Mouse (Mus musculus) hindbrain, postnatal 0 days (tissue): ENCODE results near the gene Llgl2. TPM values are rescaled to one million over a fixed set of nuclear protein-coding genes. Genes with fewer than 3 reads are reported as not detected.

Experiments
- ATAC-seq: fragments of 200-750 bp; cut with Nextera tagmentation; 2 replicates; pipeline ENCODE4 v1.8.0; 2017; ENCODE audit warnings: mild to moderate bottlenecking, moderate TSS enrichment, moderate library complexity
- DNase-seq: peaks from one replicate; pipeline ENCODE4 v3.0.0-alpha.2; 2015; ENCODE audit warnings: low spot score
- H3K27ac ChIP-seq: fragments of 300-500 bp; sonication (generic); 2 replicates; pipeline ENCODE4 v1.5.1; 2014; ENCODE audit warnings: mild to moderate bottlenecking
- H3K27me3 ChIP-seq: fragments of 300-500 bp; sonication (generic); 2 replicates; pipeline ENCODE4 v1.6.1; 2014; ENCODE audit warnings: low read length, mixed read lengths; ENCODE audit not compliant: insufficient read depth
- H3K36me3 ChIP-seq: fragments of 300-500 bp; sonication (generic); 2 replicates; pipeline ENCODE4 v1.6.1; 2014; ENCODE audit warnings: low read length, mixed read lengths; ENCODE audit not compliant: insufficient read depth
- H3K4me1 ChIP-seq: fragments of 300-500 bp; sonication (generic); 2 replicates; pipeline ENCODE4 v1.6.1; 2014; ENCODE audit warnings: antibody characterized with exemption, low read length, mixed read lengths; ENCODE audit not compliant: insufficient read depth
- H3K4me2 ChIP-seq: fragments of 300-500 bp; sonication (generic); 2 replicates; pipeline ENCODE4 v1.6.1; 2014; ENCODE audit warnings: low read depth, mild to moderate bottlenecking, low read length, moderate library complexity, mixed read lengths
- H3K4me3 ChIP-seq: fragments of 300-500 bp; sonication (generic); 2 replicates; pipeline ENCODE4 v1.5.1; 2014; ENCODE audit warnings: low read length
- H3K9ac ChIP-seq: fragments of 300-500 bp; sonication (generic); replicated peaks from 2 replicates; pipeline ENCODE4 v1.6.1; 2014; ENCODE audit warnings: mild to moderate bottlenecking, low read length, moderate library complexity, mixed read lengths
- H3K9me3 ChIP-seq: fragments of 300-500 bp; sonication (generic); 2 replicates; pipeline ENCODE4 v1.6.1; 2016; ENCODE audit warnings: low read length, mixed read lengths
- CTCF ChIP-seq: IDR thresholded peaks from 2 replicates; pipeline ENCODE4 v1.5.1; 2016; ENCODE audit warnings: antibody characterized with exemption, control low read depth, low read depth
- WGBS: fragments of 180-500 bp; shearing (Covaris S2); extraction: QIAGEN DNeasy Blood & Tissue Kit; methylation state at CpG from one replicate; pipeline ENCODE4 v1.1.7; 2014; 5-methylcytosine and 5-hydroxymethylcytosine counted together
- polyA plus RNA-seq: library from polyadenylated mRNA; unstranded; fragments of >200 nt; fragmentation: Nextera tagmentation; extraction: Ambion mirVana; gene quantifications from 2 replicates; pipeline ENCODE4 v1.2.1, GENCODE M21; 2015
- total RNA-seq: library from RNA; depleted of rRNA; stranded (reverse); fragments of >200 nt; gene quantifications from 2 replicates; pipeline ENCODE4 v1.2.3, GENCODE M21; 2014

The Llgl2 gene
- total and polyA plus RNA-seq, 2 experiments from 2014 or later, result 1.5 to 2.1 TPM

GRCm38 (mm10) chr11:115833021-115833513, 9.2 kb downstream of the Llgl2 start:
- no peak overlapping the region for H3K9ac ChIP-seq
- TF ChIP-seq CTCF, result 0 out of 2 replicates have a peak, but pooled peaks have one; percentile 26
- no peaks in the 10 kb centered on the region for H3K9me3 ChIP-seq
- DNase-seq (no peak), ATAC-seq (no peak)
- H3K27ac ChIP-seq, result no peak overlapping the region
- H3K36me3 ChIP-seq, result no peaks in the 10 kb centered on the region
- no peaks in the 10 kb centered on the region for H3K4me1 ChIP-seq
- H3K27me3 ChIP-seq, result 0 out of 2 replicates have a peak, but pooled peaks cover 7% of the 10 kb centered on the region
- no peak overlapping the region for H3K4me2 ChIP-seq
- no peak overlapping the region for H3K4me3 ChIP-seq
- WGBS, result 36% methylated on average over 8 of the region's 8 CpGs

DNA sequence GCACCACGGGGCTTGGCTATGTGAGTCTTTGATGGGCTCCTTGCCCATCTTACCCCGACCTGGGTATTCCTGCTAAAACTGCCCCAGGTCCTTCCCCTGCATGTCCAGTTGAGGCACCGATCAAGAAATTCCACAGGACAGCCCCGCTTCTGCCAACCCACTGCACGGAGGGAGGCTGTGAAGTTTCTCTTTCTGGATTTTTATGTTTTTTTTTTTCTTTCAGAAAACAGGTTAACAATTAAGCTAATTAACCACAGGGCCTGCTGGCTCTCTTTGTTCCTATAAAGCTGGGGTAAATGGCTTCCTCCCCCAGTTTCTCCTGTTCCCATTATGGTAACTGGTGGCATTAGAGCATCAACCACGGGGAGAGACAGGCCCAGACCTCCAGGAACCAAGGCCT, 10.2 kb downstream of the Llgl2 start:
- no peak overlapping the region for H3K9ac ChIP-seq
- 65% methylated on average over 6 of the region's 6 CpGs for WGBS
- DNase-seq (no peak), ATAC-seq (no peak)
- no peaks in the 10 kb centered on the region for H3K4me1 ChIP-seq
- H3K4me2 ChIP-seq, result no peak overlapping the region
- H3K9me3 ChIP-seq, result no peaks in the 10 kb centered on the region
- H3K4me3 ChIP-seq, result no peak overlapping the region
- H3K27me3 ChIP-seq, result 0 out of 2 replicates have a peak, but pooled peaks cover 7% of the 10 kb centered on the region
- no peaks in the 10 kb centered on the region for H3K36me3 ChIP-seq
- no peak for TF ChIP-seq CTCF
- H3K27ac ChIP-seq, result no peak overlapping the region

DNA sequence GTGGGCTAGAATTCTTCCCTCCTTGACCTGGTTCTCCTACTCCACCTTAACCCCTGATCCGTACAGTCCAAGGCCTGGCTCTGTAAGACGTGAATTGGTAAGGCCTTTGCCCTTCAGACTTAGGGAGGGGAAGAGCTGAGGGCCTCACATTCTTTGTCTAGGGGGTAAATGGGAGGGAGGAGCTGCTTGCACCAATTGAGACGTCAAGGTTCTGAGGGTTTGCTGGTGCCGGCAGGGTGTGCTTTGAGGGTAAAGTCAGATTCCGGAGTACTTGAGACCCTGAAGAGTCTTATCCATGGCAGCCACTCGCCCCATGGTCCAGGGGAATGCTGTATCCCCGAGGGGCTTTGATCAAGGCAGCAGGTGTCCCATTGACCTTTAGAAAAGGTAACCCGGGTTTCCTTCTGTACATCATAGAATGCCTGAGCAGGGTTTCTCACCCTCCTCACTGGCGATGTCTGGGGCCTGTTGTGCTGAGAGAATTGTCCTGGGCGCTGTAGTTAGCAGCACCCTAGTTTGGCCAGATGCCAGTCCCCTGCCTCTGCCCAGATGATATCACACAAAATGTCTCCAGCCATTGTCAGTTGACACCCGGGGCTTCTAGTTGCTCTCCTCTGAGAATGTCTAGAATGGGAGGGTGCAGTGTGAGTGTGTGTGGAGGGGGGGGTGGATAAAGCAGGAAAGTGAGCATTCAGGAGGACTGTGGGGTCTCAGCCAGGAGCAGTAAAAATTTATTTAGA, 13.0 kb downstream of the Llgl2 start:
- Histone ChIP-seq H3K9me3 (no peaks in the 10 kb centered on the region), H3K36me3 (no peaks in the 10 kb centered on the region), H3K9ac (no peak overlapping the region), H3K27ac (no peak overlapping the region), H3K4me3 (no peak overlapping the region), H3K4me2 (no peak overlapping the region), H3K4me1 (no peaks in the 10 kb centered on the region), H3K27me3 (0 out of 2 replicates have a peak, but pooled peaks cover under 1% of the 10 kb centered on the region)
- DNase-seq, result no peak
- ATAC-seq, result no peak
- no peak for TF ChIP-seq CTCF
- WGBS, result 35% methylated on average over 11 of the region's 11 CpGs

- DNase-seq, result no peak
- TF ChIP-seq CTCF, result no peak
- Histone ChIP-seq H3K9ac (no peak overlapping the region), H3K9me3 (no peaks in the 10 kb centered on the region), H3K4me2 (no peak overlapping the region), H3K27me3 (no peaks in the 10 kb centered on the region), H3K36me3 (no peaks in the 10 kb centered on the region), H3K4me3 (no peak overlapping the region), H3K27ac (no peak overlapping the region), H3K4me1 (no peaks in the 10 kb centered on the region)
- 90% methylated on average over 22 of the region's 22 CpGs for WGBS
- no peak for ATAC-seq
Observed at GRCm38 (mm10) chr11:115837606-115838345, 13.9 kb downstream of the Llgl2 start.

- no peaks in the 10 kb centered on the region for H3K27me3 ChIP-seq
- H3K4me1 ChIP-seq, result no peaks in the 10 kb centered on the region
- 58% methylated on average over 4 of the region's 4 CpGs for WGBS
- no peaks in the 10 kb centered on the region for H3K36me3 ChIP-seq
- TF ChIP-seq CTCF, result no peak
- H3K27ac ChIP-seq, result no peak overlapping the region
- no peak overlapping the region for H3K4me2 ChIP-seq
- DNase-seq (no peak), ATAC-seq (no peak)
- no peak overlapping the region for H3K9ac ChIP-seq
- H3K9me3 ChIP-seq, result no peaks in the 10 kb centered on the region
- no peak overlapping the region for H3K4me3 ChIP-seq
Observed at GRCm38 (mm10) chr11:115838895-115839311, 15.1 kb downstream of the Llgl2 start.

DNA sequence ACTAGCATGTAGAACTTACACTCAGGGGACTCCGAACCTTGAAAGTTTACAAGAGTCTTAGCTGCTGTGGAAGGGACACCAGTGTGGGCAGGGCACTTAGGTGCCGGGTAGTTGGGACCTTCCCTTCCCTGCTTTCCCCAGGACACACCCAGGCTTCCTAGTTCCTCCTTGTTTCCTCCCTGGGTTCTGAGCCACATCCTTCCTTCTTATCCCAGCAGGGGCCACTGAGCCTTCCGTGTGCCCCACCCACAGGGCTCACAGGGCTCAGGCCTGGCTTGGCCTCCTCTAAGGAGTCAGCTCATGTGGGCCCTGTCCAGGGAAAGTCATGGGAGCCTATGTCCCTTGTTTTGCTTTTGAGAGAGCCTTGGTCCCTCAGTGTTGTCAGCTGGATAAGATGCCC, 15.9 kb downstream of the Llgl2 start:
- no peaks in the 10 kb centered on the region for H3K9me3 ChIP-seq

More for the DNA sequence above, 15.9 kb downstream of the Llgl2 start:
- Histone ChIP-seq H3K36me3 (no peaks in the 10 kb centered on the region), H3K4me2 (no peak overlapping the region), H3K27me3 (no peaks in the 10 kb centered on the region), H3K9ac (0 out of 2 replicates have a peak overlapping the region, but pooled peaks have one; percentile 17), H3K4me3 (no peak overlapping the region), H3K4me1 (no peaks in the 10 kb centered on the region), H3K27ac (no peak overlapping the region)
- DNase-seq (no peak), ATAC-seq (no peak)
- WGBS, result 62% methylated on average over 3 of the region's 3 CpGs
- TF ChIP-seq CTCF, result no peak
